Mouse (Mus musculus): ENCODE measurements around the gene Traf2. TPM values are rescaled to one million over a fixed set of nuclear protein-coding genes. Genes with fewer than 3 reads are reported as not detected.

The Traf2 gene
- polyA plus RNA-seq, 1 experiment from 2014 or later = 36.0 TPM

DNA sequence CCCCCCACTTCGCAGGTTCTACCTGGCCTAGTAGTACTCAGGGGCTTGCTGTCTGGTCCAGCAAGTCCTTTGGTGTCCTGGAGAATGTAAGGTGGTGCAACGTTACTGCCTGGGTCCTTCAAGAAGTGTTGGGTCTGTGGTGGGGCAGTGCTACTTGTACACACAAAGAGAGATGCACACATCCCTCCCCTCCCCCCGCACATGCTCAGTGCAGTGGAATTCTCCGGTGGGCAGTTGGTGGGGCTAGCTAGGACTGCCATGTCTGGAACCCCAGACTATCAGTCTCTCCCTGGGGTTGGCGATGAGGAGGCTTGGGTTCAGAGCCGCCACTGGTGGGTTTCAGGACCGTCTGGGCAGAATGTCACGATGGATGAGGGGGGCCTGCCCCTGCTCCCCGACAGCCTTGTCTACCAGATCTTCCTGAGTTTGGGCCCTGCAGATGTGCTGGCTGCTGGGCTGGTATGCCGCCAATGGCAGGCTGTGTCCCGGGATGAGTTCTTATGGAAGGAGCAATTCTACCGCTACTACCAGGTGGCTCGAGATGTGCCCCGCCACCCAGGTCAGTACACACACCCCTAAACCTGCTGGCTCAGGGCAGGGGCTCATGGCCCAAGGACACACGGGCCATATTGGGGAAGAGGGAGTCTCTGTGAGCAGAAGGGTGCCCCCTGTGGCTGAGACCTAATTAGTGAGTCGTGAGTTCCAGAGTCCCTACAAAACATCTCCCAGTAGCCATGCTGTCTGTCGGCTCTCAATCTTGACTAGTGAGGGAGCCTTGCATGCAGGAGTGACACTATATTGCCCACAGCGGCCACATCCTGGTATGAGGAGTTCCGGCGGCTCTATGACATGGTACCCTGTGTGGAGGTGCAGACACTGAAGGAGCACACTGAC is 44.9 kb downstream of the Traf2 start, which contains the start of gene C8g:
TSS of gene C8g (minus strand) at position 127 of the 894 bp plus-strand sequence.
- no peak for DNase-seq (ENCODE audit: low spot score)
- H3K9me3 ChIP-seq (replicated peaks; ENCODE audit: control insufficient read depth, low read length) = no peaks in the 10 kb centered on the region
- peak within 1 kb of the TSS; percentile 94 for H3K9ac ChIP-seq (replicated peaks; ENCODE audit: low read length)
- H3K4me2 ChIP-seq (ENCODE audit: low read depth, low read length) = peak within 1 kb of the TSS; percentile 69
- peaks cover 5% of the 10 kb centered on the region for H3K4me1 ChIP-seq (ENCODE audit: control insufficient read depth, insufficient read depth, low read length)
- WGBS = 79% methylated on average over 20 of the region's 20 CpGs
- no peaks in the 10 kb centered on the region; the same call in none of the 2 replicates for H3K36me3 ChIP-seq (replicated peaks; ENCODE audit: control insufficient read depth, insufficient read depth, low read depth, low read length)
- H3K27ac ChIP-seq (replicated peaks; ENCODE audit: low read depth, low read length) = peak within 1 kb of the TSS; percentile 35; the same call in 1 of the 2 replicates
- no peak for ATAC-seq (replicated peaks; ENCODE audit: insufficient number of reproducible peaks, low FRiP score, low TSS enrichment, low read depth)
- H3K27me3 ChIP-seq (ENCODE audit: control insufficient read depth, insufficient read depth, low read length) = no peaks in the 10 kb centered on the region
- H3K4me3 ChIP-seq (ENCODE audit: low read depth, low read length) = peak within 1 kb of the TSS; percentile 89

DNA sequence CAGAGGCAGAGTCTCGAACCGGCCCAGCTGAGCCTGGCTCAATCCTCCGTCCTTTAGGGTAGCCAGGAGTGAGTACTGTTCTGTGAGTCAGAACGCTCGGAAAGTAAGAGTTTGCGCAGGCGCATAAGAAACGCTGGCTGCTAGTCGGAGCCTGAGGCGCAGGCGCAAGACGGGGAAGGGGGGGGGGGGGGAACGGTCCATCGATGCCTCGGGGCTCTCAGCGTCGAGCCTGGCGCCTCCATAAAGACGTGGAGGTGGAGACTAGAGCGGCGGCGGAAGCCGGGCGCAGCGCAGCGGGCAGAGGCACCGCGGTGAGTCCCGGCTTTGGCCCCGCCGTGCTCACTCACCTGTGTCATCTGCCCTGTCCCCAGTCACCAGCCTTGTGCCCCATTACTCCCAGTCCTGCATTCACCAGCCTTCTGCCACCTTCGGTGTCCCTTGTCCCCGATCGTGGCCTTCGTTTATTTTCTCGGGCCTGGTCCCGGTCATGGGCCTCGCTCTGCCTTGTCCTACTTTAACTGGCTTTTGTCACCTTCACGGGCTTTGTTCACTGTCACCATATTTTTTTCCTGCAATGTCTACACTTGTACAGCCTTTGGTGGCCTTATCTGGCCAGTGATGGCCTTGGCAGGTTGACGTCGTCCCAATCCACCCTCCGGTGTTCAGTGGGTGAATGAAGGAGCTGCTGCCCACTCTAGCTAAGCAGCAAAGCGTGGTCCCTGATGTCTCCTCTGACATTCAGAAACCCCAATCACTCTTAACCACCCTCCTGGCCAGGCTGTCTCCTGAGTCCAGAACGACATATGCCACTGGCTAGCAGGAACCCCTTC is 45.9 kb downstream of the Traf2 start, which contains the start of gene Fbxw5:
TSS of gene Fbxw5 (plus strand) at position 175 of the 830 bp plus-strand sequence.
- peak within 1 kb of the TSS; percentile 89 for H3K4me3 ChIP-seq (ENCODE audit: low read depth, low read length)
- peak within 1 kb of the TSS; percentile 69 for H3K4me2 ChIP-seq (ENCODE audit: low read depth, low read length)
- no peaks in the 10 kb centered on the region for H3K27me3 ChIP-seq (ENCODE audit: control insufficient read depth, insufficient read depth, low read length)
- peak within 1 kb of the TSS; percentile 94 for H3K9ac ChIP-seq (replicated peaks; ENCODE audit: low read length)
- no peaks in the 10 kb centered on the region for H3K9me3 ChIP-seq (replicated peaks; ENCODE audit: control insufficient read depth, low read length)
- ATAC-seq (replicated peaks; ENCODE audit: insufficient number of reproducible peaks, low FRiP score, low TSS enrichment, low read depth) (peak; percentile 78), DNase-seq (ENCODE audit: low spot score) (peak; percentile 97)
- peak within 1 kb of the TSS; percentile 35; the same call in 1 of the 2 replicates for H3K27ac ChIP-seq (replicated peaks; ENCODE audit: low read depth, low read length)
- H3K36me3 ChIP-seq (replicated peaks; ENCODE audit: control insufficient read depth, insufficient read depth, low read depth, low read length) = no peaks in the 10 kb centered on the region; the same call in 1 of the 2 replicates
- H3K4me1 ChIP-seq (ENCODE audit: control insufficient read depth, insufficient read depth, low read length) = peaks cover 5% of the 10 kb centered on the region
- 2% methylated on average over 36 of the region's 44 CpGs for WGBS

DNA sequence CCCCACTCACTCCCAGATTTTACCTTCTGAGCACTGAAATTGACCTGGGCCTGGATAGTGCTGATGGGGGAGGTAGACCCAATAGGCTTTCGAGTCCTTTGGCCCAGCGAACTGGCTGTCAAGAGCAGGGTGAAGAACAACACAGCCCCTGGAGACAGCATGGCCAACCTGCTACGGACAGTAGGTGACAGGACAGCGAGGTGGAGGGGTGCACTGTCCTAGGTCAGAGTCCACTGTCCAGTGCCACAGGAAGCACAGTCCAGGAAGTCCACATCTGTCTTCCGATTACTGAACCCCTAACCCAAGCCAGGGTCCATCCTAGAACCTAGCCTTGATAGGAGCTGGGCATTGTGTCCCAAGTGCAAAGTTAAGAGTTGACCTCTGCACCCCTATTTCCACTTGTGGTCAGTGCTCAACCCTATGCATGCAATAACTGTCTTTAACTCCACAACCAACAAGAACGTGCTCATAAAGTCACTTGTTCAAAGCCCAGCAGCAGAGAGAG is 46.6 kb downstream of the Traf2 start:
- Histone ChIP-seq H3K9me3 (replicated peaks; ENCODE audit: control insufficient read depth, low read length) (no peaks in the 10 kb centered on the region), H3K27ac (replicated peaks; ENCODE audit: low read depth, low read length) (no peak overlapping the region), H3K36me3 (replicated peaks; ENCODE audit: control insufficient read depth, insufficient read depth, low read depth, low read length) (no peaks in the 10 kb centered on the region; the same call in 1 of the 2 replicates), H3K9ac (replicated peaks; ENCODE audit: low read length) (peak overlapping the region; percentile 94), H3K4me3 (ENCODE audit: low read depth, low read length) (peak overlapping the region; percentile 89), H3K4me1 (ENCODE audit: control insufficient read depth, insufficient read depth, low read length) (peaks cover 5% of the 10 kb centered on the region), H3K27me3 (ENCODE audit: control insufficient read depth, insufficient read depth, low read length) (no peaks in the 10 kb centered on the region), H3K4me2 (ENCODE audit: low read depth, low read length) (peak overlapping the region; percentile 41)
- 64% methylated on average over 6 of the region's 6 CpGs for WGBS
- DNase-seq (ENCODE audit: low spot score) (no peak), ATAC-seq (replicated peaks; ENCODE audit: insufficient number of reproducible peaks, low FRiP score, low TSS enrichment, low read depth) (peak; percentile 14)

DNA sequence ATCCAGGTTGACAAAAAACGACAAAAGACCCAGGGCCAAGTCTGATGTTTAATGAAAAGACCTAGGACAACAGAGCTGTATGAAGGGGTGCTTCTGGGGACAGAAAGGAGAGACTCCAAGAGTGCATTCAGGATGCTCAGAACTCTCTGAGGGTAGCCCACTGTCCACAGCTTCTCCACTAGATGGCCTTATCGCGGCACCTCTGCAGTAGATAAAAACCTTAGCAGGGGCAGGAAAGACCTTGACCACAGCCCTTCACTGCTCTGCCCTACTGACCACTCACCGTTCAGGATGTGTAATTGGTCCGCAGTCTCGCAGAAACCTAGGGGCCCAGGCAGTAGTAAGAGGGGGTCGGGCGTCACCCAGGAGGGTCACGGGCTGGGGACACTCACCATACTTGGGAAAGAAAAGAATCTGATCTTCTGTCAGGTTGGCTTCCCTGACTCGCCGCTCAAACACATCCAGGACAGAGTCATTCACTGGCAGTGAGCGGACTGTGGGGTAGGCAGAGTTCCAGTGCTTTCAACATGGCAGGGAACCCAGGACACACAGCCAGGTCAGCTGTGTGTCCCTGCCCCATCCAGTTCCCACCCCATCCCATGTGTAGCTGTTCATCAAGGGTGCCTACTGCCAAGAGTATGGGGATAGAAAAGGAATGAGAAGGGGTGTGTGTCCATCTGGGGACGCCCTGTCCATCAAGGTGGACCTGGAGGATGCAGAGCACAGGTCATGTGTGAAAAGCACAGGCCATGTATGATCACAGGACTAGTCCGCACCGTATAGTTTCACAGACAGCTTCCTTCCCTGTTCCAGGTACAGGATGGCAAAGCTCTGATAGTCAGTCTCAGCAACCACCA is 47.9 kb downstream of the Traf2 start:
- no peak for DNase-seq (ENCODE audit: low spot score)
- H3K27me3 ChIP-seq (ENCODE audit: control insufficient read depth, insufficient read depth, low read length) = no peaks in the 10 kb centered on the region
- peaks cover 5% of the 10 kb centered on the region for H3K4me1 ChIP-seq (ENCODE audit: control insufficient read depth, insufficient read depth, low read length)
- H3K9ac ChIP-seq (replicated peaks; ENCODE audit: low read length) = no peak overlapping the region
- no peaks in the 10 kb centered on the region for H3K9me3 ChIP-seq (replicated peaks; ENCODE audit: control insufficient read depth, low read length)
- H3K4me3 ChIP-seq (ENCODE audit: low read depth, low read length) = no peak overlapping the region
- WGBS = 70% methylated on average over 15 of the region's 15 CpGs
- H3K27ac ChIP-seq (replicated peaks; ENCODE audit: low read depth, low read length) = no peak overlapping the region
- ATAC-seq (replicated peaks; ENCODE audit: insufficient number of reproducible peaks, low FRiP score, low TSS enrichment, low read depth) = no peak
- H3K4me2 ChIP-seq (ENCODE audit: low read depth, low read length) = no peak overlapping the region
- no peaks in the 10 kb centered on the region for H3K36me3 ChIP-seq (replicated peaks; ENCODE audit: control insufficient read depth, insufficient read depth, low read depth, low read length)

DNA sequence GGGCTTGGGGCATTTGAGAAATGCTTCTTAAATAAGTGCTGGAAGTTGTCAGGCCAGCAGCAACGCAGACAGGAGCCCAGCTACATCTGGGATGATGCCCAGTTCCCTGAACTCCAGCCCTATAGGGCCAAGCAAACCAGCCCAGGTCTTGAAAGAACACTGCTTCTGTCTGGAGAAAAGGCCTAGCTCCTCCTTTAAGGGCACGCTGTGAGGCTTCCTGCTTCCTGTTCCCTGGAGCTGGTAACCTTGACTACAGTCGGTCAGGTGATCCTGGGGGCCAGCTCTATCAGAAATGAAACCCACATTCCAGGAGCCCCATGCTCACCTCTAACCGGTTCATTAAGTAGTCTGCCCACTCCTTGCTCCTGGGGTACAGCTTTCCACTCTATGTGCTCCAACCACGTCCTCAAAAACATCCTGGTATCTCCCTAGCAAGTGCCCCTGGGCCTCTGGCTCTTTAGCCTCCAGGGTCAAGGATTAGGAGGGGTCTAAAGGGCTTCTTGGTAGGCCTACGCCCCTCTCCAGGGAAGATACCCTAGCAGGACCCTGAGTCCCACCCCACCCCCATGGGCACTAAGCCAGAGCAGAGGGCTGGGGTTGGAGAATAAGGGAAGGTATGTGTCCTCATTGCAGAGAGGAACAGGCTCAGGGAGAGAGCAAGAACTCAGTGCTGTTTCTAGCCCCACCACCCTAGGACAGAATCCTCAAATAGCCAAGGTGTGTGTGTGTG is 48.7 kb downstream of the Traf2 start:
- DNase-seq (ENCODE audit: low spot score) (no peak), ATAC-seq (replicated peaks; ENCODE audit: insufficient number of reproducible peaks, low FRiP score, low TSS enrichment, low read depth) (no peak)
- Histone ChIP-seq H3K27ac (replicated peaks; ENCODE audit: low read depth, low read length) (no peak overlapping the region), H3K36me3 (replicated peaks; ENCODE audit: control insufficient read depth, insufficient read depth, low read depth, low read length) (no peaks in the 10 kb centered on the region), H3K27me3 (ENCODE audit: control insufficient read depth, insufficient read depth, low read length) (no peaks in the 10 kb centered on the region), H3K9me3 (replicated peaks; ENCODE audit: control insufficient read depth, low read length) (no peaks in the 10 kb centered on the region), H3K4me1 (ENCODE audit: control insufficient read depth, insufficient read depth, low read length) (peaks cover 5% of the 10 kb centered on the region), H3K9ac (replicated peaks; ENCODE audit: low read length) (no peak overlapping the region), H3K4me2 (ENCODE audit: low read depth, low read length) (no peak overlapping the region), H3K4me3 (ENCODE audit: low read depth, low read length) (no peak overlapping the region)
- 45% methylated on average over 6 of the region's 6 CpGs for WGBS

DNA sequence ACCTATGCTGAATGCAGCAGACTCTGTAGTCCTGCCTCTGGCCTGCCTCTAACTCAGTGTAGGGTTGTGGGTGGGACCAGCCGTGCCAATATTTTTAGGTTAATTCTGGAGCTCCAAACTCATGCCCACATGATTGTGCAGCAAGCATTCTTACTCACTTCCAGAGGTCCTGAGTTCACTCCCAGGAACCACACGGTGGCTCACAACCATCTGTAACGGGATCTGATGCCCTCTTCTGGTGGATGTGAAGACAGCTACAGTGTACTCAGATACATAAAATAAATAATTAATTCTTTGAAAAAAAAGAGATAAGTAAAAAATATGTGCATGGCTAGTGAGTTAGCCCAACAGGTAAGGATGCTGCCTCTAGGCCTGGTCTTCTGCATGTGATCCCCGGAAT is 50.3 kb downstream of the Traf2 start:
- DNase-seq (ENCODE audit: low spot score) = peak; percentile 34
- no peak for ATAC-seq (replicated peaks; ENCODE audit: insufficient number of reproducible peaks, low FRiP score, low TSS enrichment, low read depth)
- H3K4me1 ChIP-seq (ENCODE audit: control insufficient read depth, insufficient read depth, low read length) = peaks cover 2% of the 10 kb centered on the region
- no peaks in the 10 kb centered on the region for H3K27me3 ChIP-seq (ENCODE audit: control insufficient read depth, insufficient read depth, low read length)
- no peaks in the 10 kb centered on the region for H3K9me3 ChIP-seq (replicated peaks; ENCODE audit: control insufficient read depth, low read length)
- H3K36me3 ChIP-seq (replicated peaks; ENCODE audit: control insufficient read depth, insufficient read depth, low read depth, low read length) = no peaks in the 10 kb centered on the region
- no peak overlapping the region for H3K9ac ChIP-seq (replicated peaks; ENCODE audit: low read length)
- no peak overlapping the region for H3K4me2 ChIP-seq (ENCODE audit: low read depth, low read length)
- WGBS = 34% methylated on average over 4 of the region's 4 CpGs
- no peak overlapping the region for H3K27ac ChIP-seq (replicated peaks; ENCODE audit: low read depth, low read length)
- no peak overlapping the region for H3K4me3 ChIP-seq (ENCODE audit: low read depth, low read length)

DNA sequence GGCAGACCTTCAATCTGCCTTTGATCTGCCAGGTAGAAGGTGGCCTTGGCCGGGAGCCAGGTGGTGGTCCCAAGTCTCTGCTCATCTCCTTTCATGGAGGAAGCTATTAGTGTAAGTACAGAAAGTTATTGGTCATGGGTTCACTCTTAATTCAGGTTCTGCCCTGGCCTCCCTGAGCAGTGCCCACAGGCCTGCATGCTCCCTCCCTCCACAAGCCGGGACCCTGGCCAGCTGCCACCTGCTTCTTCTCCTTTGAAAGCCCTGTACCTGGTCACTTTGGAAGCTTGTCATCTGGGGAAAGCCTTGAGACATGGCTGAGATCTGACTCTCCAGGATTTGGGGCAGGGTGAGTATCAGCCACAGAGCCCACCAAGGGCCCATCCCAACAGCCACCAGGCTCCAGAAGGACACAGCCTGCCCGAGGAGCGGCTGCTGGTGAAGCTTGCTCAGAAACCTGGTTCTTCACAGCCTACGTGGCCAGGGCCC is 53.2 kb downstream of the Traf2 start, which contains the start of gene Lcn12:
TSS of gene Lcn12 (minus strand) at position 436 of the 486 bp plus-strand sequence.
- Histone ChIP-seq H3K27me3 (ENCODE audit: control insufficient read depth, insufficient read depth, low read length) (no peaks in the 10 kb centered on the region), H3K4me3 (ENCODE audit: low read depth, low read length) (no peak within 1 kb of the TSS), H3K9ac (replicated peaks; ENCODE audit: low read length) (no peak within 1 kb of the TSS), H3K27ac (replicated peaks; ENCODE audit: low read depth, low read length) (no peak within 1 kb of the TSS), H3K9me3 (replicated peaks; ENCODE audit: control insufficient read depth, low read length) (no peaks in the 10 kb centered on the region), H3K4me1 (ENCODE audit: control insufficient read depth, insufficient read depth, low read length) (no peaks in the 10 kb centered on the region), H3K4me2 (ENCODE audit: low read depth, low read length) (no peak within 1 kb of the TSS), H3K36me3 (replicated peaks; ENCODE audit: control insufficient read depth, insufficient read depth, low read depth, low read length) (no peaks in the 10 kb centered on the region)
- 90% methylated on average over 5 of the region's 5 CpGs for WGBS
- no peak for DNase-seq (ENCODE audit: low spot score)
- ATAC-seq (replicated peaks; ENCODE audit: insufficient number of reproducible peaks, low FRiP score, low TSS enrichment, low read depth) = no peak

Data from embryonic facial prominence, embryonic 11.5 days (tissue).